Mouse (Mus musculus): ENCODE results near the gene Rragc.
"Not testable (repeated sequence)": the region's sequence is repeated elsewhere in the genome, so short reads cannot be mapped to it uniquely, and the experiment has no call there.

Rragc gene

DNA sequence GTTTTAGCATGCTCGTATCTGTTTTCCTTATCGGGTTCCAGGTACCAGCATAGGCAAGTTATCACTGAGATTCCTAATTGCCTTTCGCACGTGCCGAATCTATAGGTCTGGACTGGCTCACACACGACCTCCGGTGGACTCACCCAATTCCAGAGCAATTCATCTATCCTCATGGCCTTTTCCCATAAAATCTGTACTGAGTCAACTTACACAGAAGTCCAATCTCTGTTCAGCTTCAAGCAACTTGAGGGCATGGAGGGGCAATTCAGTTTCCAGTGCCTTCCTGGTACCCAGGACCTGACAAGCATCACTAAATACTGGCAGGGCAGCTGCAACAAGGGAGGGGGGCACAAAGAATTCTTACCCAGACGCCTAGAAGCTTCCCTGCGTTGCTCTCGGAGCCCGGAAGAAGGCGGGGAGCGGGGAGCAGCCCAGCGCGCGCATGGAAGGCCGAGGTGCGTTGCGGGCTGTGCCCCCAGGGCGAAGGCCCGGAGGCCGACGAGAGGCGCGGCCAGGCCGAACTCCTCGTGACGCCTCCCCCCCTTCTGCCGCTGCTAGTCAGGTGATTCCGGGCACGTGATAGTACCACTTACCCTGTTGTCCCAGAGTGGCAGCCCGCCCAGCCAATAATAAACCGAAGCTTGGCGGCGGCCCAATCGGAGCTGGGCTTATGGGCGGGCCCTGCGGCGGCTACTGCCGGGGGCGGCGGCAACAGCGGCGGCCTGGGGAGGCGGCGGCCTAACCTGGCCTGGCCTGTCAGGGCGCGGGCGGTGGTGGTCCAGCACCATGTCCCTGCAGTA lies at the start of gene Rragc:
TSS of gene Rragc (plus strand) at position 699 of the 800 bp plus-strand sequence.
- DNase-seq: peak; percentile 100

DNA sequence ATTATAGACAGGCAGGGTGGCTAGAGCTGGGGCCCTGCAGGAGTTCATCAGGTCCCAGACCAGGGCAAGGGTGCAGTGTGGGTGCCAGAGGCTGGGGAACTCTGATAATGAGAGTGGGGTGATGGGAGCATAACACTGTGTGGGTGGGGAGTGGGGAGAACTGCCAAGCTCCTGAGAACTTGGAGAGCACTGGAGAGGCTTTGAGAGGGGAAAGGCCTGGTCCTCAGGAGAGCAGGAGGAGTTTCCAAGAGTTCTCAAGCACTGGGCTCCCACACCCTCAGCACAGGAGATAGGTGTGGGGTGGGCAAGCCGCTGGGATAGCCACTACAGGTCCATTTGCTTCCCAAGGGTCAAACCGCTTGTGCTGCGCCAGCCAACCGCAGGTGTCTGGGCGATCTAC lies 23.5 kb upstream of the Rragc start:
- no peak for DNase-seq

DNA sequence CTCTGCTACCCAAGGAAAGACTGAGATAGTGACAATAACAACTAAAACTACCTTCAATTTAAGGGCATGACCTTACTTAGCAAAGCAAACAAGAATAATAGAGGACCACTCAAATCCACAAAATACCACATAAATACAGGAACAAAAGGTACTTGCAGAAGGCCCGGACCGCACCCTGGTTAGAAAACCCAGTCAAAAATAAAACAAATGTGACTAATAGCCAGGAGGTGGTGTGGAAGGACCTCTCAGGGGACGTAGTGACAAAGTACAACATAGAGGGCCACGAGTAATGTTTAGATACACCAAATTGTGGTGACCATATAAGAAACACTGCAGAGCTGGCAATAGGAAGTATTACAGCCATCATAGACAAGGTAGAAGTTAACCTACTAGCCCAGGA lies 23.0 kb upstream of the Rragc start:
- DNase-seq: no peak

DNA sequence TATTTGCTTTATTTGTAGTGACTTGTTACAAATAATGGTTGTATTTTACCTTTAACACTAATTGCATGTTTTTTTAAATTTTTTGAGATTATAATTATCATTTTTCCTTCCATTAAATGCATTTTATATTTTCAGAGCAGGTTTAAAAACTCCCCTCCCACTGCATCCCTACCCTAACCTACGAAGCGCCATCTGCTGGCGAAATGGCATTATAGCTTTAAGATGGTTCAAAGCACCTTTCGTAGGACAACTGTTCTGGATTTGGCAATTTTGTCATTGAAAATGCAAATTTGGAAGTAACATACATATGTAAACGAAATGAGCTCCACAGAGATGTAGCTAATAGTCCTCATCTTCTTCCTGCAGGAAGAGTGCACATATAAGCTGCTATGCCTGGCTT lies 18.6 kb upstream of the Rragc start:
- peak in 1 of 2 experiments; percentile 68 for DNase-seq

DNA sequence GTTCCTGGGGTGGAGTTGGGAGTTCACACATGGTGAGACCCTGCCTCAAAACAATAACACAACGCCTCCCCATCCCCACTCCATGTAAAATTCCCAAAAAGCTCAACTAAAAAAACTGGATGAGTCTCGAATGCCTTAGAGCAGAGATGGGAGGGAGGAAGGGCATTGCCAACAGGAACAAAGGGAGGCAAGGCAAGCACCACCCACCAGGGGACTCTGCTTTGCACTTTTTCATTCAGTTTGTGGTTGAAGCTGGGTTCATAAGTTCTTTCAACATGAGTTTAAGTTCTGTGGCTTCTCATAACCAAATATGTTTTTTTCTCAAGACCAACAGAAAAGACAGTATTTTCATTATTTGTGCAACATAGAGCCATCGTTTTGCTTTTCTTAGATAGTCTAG lies 13.8 kb upstream of the Rragc start:
- DNase-seq: no peak

DNA sequence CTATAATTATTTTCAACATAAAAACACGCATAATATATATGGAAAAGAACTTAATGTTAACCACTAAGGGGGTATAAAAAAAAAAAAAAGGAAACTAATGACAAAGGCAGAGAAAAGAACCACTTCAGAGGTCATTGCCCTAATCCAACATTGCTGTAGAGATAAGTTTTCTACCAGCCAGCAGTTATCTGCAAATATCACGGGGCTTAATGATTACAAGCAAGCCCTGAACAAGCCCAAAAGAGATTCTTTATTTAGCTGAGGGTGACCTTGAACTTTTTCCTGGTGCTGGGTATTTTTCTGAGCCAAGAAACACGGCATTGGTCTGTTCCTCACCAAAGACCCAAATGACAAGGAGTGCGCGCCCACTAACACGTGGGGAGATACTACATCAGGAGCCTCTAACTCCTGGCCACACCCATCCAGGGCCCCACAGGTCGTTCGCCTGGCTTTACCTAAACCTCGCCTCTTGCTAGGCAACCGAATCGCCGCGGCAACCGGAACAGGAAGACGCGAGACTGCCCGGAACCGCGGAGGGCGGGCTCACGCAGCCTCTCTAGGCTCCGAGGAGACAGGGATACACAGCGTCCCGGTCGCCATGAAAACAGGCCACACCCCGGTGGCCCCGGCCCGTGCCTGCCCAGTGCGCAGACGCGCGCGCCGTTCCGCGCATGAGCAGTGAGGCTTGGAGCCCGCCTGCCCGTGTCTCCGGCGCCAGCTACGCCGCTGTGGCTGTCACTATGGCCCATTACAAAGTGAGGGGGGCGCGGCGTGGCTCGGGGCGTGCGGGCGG lies 12.7 kb upstream of the Rragc start, which contains the start of gene Mycbp:
TSS of gene Mycbp (plus strand) at position 500 of the 793 bp plus-strand sequence.
- peak; percentile 98 to 99 for DNase-seq

DNA sequence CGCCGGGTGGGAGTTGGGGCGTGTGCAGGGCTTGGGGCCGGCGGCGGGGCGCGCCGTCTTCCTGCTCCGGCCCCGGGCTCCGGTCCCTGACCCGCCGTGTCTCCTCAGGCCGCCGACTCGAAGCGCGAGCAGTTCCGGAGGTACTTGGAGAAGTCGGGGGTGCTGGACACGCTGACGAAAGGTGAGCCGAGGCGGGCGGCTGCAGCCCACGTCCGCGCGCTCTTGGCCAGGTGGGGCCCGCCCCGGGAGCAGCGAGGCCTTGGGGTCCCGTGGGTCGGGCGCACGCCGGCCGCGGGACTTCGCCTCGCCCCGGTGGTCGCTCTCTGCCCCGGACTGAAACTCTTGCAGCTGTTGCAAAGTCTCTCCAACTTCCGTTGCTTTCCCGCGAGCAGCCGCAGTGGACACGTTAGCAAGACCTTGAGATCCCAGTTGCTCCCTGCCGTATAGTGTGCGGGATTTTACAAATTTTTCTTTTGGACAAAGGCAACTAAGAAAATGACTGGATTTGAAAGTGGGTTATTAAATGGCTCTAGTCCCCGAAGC lies 12.0 kb upstream of the Rragc start:
- no peak for DNase-seq

DNA sequence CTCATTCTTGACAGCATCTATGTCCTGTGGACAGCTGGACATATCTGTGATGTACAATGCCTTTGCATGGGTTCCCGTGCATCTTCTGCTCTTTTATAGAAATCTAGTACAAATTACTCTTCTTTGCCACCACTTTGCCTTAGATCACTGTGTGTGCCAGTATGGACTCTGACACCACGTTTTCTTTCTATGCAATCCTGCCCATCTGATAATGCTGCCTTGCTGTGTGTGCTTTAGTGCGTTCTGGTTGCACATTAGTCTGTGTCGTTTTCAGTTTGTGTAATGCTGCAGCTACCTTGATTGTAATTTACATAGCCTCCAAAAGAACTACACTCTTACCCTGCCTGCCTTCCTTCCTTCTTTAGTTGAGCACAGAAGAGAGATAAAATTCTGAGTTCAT lies 5.7 kb upstream of the Rragc start:
- no peak for DNase-seq

DNA sequence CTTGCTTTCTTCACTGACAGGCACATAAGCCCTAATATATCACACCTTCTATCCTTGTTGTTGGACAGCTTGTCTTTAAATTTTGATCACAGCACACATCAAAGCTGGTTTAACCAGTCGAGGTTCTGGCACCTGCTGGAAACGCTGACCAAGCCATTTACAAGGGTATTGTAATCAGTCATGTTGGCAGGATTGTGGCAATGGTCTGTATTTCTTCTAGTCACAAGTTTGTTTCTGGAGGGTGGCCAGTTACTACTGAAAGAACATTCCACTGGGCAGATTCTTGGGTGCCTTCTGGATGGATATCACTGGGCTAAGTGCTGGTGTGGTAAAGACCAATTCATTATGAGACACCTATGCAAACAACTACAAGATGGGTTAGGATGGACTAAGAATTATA lies 4.8 kb upstream of the Rragc start:
- DNase-seq: peak; percentile 39 to 43

DNA sequence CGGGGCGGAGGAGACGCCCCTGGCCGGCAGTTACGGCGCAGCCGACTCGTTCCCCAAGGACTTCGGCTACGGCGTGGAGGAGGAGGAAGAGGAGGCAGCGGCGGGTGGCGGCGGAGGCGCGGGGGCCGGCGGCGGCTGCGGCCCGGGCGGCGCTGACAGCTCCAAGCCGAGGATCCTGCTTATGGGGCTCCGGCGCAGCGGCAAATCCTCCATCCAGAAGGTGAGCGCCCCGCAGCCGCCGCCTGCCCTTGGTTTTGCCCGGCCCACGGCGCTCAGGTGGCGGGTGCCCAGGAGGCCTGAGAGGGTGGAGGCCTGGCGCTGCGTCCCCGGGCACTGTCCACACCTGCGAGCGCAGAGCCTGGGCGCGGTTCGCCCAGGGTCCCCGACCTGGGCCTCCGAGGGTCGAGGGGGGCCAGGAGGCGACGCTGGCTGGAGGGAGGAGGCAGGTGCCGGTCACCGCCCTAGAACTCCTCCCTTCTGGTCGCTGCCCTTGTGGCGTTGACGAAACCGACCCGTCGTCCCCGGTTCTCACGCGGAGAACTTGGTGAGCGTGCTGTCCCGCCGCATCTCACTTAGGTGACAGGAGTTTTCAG lies 398 bp downstream of the Rragc start, which contains the start of gene 4930535I16Rik:
TSS of gene 4930535I16Rik (minus strand) at position 475 of the 593 bp plus-strand sequence.
- DNase-seq: peak; percentile 30 to 73

DNA sequence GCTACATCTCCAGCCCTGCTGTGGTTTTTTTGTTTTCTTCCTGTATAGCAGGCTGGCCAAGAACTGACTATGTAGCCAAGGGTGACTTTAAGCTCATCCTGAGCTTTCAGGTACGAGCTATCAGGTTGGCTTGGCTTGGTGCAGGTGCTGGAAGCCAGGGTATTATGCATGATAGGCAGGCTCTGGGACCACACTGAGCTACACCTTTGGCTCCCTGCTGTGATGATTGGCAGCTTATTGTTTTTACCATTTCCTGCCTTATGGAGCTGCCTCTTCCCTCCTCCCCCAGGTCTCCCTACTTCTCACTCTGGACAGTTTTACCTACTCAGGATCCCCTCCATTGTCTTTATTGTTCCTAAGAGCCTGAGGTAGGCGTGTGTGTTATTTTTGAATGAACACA lies 1.6 kb downstream of the Rragc start:
- DNase-seq: no peak

DNA sequence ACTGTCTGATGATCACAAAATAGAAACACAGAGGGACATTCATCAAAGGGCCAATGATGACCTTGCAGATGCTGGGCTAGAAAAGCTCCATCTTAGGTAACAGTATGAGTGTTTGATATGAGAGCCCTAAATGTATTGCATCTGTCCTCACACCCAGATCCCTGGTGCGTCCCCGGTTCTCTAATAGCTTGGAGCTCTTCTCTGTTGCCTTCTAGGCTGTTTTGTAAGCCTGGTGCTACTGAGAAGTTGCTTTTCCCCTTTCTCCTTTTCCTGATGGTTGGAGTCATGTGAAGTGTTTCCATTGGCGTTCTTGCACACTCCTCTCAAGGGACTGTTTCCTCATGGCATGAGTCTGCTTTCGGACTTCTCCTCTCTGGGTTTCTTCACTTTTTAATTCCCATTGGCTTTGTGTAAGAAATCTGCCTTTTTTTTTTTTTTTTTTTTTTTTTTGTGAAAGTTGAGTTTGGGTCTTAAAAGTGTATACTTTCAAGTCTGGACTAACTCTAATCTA lies 3.9 kb downstream of the Rragc start:
- DNase-seq: no peak

DNA sequence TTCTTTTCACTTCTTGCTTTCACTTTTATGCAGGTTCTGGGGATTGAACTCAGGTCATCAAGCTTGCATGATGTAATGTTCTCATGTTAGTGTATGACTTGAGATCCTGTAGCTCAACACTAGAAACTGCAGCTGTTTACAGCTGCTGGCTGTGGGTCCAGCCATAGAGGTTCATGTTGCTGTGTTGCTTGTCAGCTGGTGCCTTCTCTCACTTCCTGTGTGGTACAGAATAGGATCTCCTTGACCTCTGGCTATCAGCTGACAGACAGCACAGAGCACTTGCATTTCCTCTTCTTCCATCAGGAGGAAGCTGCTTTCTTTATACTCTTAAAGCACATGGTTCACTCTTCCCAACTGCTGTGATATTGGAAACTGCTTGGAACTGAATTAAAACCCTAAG lies 10.7 kb downstream of the Rragc start:
- no peak for DNase-seq

DNA sequence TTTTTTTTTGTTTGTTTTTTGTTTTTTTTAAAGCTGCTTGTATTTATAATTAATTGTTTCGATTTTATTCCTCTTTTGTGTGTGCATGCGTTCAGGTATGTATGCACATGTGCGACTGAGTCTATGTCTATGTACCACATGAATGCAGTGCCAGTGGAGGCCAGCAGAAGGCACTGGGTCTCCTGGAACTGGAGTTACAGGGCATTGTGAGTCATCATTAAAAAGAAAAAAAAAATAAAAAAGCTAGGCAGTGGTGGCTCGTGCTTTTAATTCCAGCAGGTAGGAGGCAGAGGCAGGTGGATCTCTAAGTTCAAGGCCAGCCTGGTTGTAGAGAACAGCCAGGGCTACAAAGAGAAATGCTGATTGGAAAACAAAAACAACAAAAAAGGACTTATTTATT lies 12.7 kb downstream of the Rragc start:
- DNase-seq: no peak

DNA sequence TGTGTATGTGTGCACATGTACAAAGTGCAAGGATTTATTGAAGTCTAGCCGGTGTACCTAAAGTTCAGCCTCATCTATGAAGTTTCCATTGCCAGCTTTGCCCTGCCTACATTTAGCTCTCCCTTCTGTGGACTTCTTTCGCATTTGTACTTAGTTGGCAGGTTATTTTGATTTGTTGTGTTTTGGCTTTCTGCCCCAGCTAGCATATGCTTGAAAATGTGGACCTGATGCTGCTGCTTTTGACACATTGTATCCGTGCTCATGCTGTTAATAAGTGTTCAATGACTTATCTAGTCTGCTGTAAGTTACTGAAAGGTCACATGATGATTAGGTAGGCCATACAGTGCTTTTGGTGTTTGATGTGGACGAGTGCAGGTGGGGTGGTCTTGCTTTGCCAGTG lies 17.1 kb downstream of the Rragc start:
- DNase-seq: no peak

DNA sequence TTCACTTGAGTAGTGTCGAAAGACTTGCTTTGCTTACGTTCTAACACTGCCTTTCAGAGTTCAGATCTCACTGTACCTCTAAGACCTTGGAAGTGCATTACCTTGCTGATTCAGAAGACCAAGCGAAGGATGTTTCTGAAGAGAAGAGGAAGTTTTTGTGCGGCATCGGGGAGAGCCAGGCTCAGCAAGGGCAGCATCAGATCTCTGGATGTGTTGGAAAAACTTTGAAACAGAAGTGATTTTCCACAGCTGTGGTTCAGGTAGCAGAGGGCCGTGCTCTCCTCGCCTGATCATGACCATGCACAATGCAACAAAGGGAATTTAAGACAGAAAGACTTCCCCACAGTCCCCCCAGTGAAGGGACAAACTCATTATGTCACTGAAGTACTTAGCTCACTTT lies 18.8 kb downstream of the Rragc start:
- DNase-seq: no peak

DNA sequence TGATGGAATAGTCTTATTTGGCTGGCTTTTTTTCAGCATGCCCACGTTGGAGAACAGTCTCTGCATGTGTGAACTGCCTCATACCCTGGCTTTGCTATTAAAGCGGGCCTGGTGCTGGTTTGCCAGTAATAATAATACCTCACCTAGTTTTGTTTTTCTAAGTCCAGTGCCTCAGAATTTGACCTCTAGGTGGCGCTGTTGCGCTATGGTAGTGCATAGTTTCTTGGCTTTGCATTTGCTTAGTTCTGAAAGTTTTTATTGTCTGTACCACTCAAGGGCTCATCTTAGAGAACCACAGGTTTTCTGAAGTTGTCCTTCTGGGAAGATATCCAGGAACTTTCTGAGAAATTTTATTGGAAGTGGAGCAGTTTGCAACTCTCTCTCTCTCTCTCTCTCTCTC lies 22.6 kb downstream of the Rragc start:
- DNase-seq: peak; percentile 52 to 85

DNA sequence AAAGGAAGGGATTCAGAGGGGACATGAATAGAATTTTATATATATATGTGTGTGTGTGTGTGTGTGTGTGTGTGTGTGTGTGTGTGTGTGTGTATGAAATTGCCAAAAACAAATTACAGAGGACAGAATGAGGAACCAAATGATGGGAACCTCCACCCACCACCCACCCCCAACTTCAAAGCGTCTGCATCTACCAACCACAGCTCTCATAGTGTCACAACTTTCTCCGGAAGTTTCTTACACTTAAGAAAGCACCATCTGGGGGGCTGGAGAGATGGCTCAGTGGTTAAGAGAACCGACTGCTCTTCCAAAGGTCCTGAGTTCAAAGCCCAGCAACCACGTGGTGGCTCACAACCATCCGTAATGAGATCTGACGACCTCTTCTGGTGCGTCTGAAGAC lies 23.6 kb downstream of the Rragc start:
- DNase-seq: not testable (repeated sequence)

DNA sequence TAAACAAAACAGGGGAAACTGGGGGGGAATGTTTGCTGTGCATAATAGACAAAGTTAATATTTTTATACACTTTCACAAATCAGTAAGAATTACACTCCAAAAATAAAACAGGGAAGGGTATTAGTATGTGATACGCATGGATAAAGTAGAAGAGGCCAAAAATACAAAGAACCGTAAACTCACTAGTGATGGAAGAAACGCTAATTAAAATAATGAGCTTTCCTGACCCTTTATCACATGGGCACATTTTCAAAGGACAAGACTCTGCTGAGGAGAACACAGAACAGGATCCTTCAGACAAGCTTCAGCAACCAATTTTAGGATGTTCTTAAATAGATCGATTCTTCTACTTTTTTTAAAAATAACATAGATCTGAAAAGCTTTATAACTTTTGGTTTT lies 29.5 kb downstream of the Rragc start:
- DNase-seq: no peak

DNA sequence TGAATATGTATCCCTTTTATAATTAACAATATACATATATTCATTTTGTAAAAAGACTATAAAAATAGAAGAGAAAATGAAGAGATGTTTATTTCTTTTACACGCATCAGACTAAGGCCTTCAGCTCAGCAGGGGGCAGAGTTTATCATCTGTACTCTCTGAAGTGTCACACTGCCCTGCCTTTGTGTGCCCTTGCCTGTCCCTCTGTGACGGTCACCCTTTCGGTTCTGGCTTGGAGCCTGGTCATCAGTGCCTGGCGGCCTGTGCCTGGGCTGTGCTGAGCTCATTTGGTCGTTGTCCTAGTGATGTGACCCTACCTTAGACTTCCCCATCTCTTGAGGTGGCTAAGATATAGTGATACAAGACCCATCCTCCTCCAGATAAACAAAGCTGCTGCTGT lies 29.9 kb downstream of the Rragc start:
- DNase-seq: no peak

DNA sequence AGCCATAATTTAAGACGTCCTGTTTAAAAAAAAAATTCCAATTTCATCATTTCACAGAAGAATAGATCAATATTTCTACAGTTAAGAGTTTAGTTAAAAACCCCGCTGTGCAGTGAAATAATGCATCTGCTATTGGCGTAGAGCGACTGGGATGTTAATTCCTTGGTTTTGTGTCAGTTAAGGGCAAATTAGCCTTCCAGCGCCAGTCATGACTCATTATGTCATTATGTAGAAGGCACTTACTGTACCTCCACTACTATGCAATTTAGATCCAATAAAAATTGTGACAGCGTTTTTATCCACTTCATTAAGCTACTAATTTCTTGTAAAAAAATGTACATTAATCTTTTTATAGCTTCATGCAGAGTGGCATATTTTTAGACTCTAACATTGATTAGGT lies 31.7 kb downstream of the Rragc start:
- no peak for DNase-seq

DNA sequence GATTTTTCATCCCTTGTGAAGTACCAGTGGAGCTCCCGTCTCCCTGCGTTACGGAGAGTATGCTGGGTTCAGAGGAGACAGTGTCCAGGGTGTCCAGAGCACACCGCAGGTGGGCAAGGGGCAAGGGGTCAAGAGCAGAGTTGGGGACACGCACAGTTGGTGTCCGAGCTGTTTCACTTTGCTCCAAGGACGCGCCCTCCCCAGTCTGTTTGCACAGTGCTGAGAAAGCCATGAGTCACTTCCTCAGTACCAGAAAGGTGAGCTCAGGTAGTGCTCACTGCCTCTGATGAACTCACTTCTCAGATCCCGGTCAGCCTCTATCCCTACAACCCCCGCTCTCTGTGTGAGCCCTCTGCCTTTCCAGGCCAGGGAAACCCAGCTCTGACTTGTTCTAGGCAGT lies 32.4 kb downstream of the Rragc start:
- DNase-seq: no peak

DNA sequence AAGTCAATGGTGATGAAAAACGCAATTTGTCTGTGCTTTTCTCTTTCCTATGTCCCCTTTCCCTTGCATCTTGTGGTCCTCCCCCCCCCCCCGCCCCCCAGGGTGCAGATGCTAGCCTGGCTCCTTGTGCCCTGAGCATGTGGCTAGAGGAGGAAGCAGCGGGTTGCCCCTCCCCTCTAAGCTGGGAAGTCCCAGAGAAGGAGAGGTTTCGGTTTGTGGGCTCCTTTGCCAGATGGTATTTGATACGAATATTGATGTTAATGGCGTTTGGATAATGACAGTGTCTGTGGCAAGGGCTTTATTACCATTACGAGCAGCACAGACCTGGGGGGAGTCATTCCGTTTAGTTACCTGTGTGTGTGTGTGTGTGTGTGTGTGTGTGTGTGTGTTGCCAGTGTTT lies 34.8 kb downstream of the Rragc start:
- no peak for DNase-seq
